Mouse (Mus musculus) kidney, adult 18-20 months (tissue): Measurements from ENCODE around the gene Mc1r.

ENCODE experiments used
- DNase-seq: peaks from one replicate; pipeline ENCODE4 v3.0.0; 2021

Mc1r gene

DNA sequence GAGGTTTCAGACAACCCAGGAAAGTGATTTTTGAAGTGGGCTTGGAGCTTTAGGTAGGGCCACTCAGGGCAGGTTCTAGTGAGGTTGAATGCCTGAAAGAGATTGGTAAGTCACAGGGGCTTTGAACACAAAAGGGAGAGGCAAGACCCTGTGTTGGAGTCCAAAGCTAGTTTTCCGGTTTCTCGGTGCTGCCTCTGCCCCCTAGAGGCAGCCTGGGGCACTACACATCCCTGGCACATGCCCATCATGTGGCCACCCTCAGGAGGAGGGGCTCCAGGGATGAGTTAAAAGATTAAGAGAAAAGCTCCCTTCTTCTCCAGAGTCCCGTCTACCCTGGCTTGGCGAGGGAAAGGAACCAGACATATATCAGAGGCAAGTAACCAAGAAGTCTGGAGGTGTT lies at the start of gene Mc1r:
Mc1r (plus strand) TSS at position 322 of the 400 bp plus-strand sequence.
- peak; percentile 73 for DNase-seq

DNA sequence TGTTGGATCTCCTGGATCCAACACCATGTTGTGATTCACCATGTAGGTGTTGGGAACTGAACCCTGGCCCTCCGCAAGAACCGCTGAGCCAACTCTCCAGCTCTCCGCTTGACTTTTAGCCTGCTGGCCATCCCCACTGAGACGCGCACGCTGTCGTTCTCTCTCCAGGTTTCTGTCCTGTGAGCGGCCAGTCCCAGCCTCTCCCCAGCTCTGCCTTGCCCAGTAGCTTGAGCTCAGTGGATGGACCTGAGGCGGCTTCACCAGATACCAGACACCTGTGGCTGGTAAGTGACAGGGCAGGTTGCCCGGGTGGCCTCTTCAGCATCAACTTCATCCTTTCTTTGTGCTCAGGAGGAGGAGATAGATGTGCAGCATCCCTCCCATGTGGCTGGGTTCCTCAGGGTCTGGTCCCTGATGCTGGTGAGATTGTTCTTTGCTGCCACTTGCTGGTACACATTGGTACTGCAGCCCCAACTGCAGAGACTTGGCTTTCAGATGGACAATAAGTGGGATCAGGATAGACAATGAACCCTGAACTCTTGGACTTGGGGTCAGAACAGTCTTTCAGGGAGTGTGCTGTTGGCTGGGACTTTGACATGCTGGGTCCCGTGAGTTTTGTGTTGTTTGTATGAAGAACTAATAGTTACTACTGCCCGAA lies 45.7 kb upstream of the Mc1r start:
- DNase-seq: peak; percentile 88

DNA sequence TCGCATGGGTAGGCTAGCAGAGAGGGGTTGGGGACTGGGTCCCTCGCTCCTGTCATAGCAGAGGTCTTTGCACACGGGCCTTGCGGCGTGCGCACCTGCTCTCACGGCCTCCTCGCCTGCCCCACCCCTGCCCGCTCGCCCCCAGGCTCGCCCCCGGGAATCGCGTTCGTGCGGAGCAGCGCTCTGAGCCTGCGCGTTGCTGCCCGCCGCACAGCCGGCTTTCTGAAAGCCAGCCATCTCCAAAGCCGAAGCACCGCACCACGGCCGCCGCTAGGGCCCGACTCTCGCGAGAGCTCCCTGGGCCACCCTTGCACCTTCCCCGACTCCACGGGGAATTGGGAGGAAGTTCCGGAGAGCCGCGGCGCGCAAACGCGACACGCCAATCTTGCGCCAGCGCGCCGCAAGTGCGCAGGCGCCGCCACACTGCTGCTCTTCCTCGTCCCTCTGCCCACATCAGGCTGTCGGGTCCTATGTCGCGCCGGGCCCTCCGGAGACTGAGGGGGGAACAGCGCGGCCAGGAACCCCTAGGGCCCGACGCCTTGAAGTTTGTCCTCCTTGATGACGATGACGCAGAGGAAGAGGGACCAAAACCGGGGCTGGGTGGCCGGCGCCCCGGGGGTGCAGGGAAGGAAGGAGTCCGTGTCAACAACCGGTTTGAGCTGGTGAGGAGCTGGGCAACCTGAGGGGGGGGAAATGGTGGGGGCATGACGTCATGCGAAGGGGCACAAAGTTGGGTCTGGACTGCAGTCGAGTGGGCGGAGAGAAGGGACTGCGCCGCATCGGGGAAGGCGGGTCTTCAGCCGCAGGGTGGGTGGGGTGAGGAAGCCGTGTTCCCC lies 33.3 kb upstream of the Mc1r start, which contains the start of gene Tcf25:
Tcf25 (plus strand) TSS at position 351 of the 836 bp plus-strand sequence.
- DNase-seq: peak; percentile 94

DNA sequence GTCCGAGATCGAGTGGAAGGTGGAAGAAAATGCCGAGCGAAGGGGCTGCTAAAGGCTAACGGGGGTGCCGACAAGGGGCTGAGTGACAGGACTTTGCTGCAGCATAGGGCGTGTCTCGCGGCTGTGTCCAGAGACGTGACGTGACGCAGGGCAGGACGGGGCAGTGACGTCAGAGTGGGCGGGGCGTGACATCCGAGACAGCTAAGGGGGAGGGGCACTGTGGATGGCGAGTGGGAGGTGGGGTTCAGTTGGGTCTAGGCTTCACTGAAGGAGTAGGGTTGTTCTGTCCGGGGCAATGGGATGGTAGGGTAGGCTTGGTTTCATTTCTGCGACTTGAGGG lies 32.7 kb upstream of the Mc1r start:
- peak; percentile 95 for DNase-seq

DNA sequence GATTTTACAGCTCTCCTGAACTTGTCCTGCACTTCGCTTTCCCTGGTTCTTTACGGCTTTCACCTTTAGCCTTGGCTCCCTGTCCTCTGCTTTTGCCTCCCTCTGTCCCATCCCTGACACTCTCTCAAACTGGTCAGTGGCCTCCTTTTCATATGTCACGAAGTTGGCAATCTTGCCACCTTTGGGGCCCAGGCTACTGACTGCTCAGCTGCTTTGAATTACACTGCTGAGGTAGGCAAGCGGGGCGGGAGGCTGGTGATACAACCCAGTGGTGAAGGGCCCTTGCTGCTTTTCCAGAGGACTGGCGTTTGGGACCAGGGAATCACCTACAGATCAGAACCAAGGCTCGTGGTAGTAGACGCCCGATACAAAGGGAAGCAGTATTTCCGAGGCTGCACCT lies 31.2 kb upstream of the Mc1r start:
- no peak for DNase-seq

DNA sequence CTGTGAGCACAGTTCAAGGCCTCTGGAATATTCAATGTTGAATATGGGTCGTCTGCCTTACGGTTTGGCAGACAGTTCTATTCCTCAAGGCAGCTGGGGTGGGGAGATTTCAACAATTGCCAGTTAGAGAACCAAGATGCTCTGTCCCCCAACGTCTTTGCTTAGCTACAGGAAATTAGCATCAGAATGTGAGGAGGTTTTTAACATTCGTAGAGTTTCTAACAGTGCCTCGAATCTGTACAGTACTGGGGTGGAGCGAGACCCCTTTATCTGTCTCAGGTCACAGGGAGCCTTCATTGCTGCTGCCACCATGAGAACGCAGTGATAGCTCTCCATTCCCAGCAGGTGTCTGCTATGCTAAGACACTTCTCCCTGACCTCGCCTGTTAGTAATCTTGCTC lies 30.8 kb upstream of the Mc1r start:
- no peak for DNase-seq

DNA sequence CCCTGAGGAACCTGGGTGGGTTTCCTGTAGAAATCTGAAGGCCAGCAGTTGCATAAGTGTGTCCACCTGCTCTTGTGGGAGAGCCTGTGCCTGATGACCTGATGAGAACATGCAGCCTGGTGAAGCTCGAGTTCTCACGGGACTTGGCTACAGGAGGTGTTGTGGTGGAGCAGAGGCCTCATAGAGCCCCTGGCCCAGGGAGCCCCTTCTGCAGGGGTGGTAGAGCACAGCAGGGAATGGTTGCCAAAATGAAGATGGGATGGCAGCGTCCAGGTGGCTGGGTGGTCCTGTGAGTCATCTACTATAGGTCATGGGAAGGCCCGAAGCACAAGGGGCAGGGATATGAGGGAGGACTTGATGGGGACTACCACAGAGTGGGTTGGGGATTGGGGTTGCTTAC lies 25.2 kb upstream of the Mc1r start:
- no peak for DNase-seq

DNA sequence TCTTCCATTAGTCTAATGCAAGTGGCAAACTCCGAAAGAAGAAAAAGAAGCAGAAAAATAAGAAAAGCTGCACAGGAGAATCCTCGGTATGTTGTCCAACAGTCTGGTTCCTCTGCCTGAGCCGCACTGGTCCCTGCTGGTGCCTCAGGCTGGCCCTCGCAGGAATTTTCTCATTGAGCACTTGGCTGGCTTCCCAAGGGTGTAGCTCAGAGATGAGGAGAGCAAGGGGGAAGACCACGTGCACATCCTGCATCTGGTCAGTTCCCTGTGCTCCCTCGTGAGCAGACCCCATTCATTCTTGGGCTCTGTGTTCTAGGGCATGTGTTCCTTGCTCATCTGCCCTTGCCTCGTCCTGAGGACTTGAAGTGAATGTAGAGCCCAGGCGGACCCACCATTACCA lies 24.4 kb upstream of the Mc1r start:
- DNase-seq: no peak

DNA sequence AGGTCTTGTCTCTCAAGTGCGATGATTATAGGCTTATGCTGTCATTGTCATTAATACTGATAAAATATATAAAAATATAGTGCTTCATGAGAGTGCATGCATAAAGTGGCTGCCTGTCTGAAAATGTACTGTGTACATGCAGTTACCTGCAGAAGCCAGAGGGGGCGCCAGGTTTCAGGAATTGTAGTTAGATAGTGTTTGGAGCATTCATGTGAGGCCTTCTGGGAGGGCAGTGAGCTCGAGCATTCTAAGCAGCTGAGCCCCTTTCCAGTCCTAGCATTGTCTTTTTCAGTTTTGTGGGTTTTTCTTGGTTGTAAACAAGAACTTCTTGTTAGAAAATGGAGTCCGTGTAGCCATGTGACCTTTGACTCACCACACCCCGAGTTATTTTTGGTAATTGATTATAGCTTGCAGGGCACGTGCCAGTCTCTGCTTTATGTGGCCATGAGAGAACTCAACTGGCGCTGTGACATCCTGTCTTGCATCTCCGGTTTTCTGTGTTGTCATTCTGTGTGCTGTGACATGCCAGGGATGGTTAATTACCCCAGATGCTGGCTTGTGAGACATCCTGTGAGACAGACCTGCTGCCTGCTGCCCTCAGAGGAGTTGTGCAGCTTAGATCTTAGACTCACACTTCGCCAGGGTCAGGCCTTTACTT lies 21.9 kb upstream of the Mc1r start:
- peak; percentile 29 for DNase-seq

DNA sequence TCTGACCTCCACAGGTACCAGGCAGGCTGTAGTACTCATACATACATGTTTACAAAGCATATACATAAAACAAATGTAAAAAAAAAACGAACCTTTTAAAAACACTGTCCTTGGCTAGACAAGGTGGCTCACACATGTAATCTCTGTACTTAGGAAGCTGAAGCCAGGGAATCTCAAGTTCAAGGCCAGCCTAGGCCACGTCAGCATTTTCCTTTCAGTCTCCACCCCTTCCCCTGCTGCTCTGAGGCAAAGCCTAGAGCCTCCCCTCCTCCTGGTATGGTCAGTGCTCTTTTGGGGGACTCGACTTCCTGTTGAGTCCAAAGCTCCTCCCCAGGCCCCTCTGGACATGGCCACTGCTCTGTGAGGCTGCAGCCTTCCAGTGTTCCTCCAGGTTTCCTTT lies 19.9 kb upstream of the Mc1r start:
- DNase-seq: no peak

DNA sequence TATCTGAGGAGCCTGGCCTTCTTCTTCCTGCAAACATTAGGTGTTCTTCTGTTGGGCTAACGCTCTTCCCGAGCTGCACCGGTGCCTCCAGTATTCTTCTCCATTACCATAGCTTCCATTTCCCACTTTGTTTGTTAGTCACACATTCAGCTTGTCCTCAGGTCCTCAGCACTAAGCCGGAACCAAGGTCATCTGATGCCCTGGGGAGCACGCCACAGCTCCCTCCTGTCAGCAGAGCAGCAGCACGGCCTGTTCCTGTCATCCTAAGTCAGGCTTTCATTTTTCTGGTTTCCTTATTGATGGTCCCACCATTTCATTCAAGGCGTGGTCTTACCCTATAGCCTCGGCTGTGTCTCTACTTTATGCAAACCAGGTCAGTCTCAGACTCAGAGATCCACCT lies 19.1 kb upstream of the Mc1r start:
- no peak for DNase-seq

DNA sequence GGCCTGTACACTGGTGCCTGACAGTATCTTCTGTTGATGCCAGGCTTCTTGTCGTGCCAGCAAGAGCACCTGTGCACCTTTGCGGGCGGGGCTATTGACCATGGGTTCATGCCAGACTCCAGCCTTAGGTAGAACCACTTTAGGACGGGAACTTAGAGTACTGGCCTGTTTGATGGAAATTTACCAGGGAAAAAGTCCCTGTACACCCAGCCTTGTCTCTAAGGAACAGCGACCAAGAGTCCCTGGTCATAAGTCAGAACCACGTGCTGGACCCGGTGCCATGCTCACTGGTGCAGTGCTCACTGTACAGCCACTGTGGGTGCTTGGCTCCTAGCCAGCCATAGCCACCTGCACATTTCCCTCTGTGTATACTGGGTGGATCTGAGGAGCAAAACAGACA lies 17.9 kb upstream of the Mc1r start:
- DNase-seq: peak; percentile 65

DNA sequence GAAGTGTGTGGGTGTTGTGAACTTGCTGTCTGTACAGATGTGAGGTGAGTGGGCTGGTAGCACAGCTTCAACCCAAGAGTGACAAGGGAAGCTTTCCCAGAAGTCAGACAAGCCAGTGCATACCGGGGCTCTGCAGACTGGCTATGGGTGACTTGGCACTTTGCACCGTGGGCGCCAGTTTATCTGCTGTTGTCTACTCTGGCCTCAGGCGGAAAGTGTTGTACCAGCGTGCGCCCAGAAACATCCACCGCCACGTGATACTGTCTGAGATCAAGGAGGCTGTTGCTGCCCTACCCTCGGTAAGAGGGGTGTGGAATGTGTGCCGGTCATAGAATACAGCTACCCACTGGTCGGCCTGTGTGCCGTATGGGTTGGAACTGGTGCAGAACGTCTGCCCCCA lies 8.6 kb upstream of the Mc1r start:
- no peak for DNase-seq

DNA sequence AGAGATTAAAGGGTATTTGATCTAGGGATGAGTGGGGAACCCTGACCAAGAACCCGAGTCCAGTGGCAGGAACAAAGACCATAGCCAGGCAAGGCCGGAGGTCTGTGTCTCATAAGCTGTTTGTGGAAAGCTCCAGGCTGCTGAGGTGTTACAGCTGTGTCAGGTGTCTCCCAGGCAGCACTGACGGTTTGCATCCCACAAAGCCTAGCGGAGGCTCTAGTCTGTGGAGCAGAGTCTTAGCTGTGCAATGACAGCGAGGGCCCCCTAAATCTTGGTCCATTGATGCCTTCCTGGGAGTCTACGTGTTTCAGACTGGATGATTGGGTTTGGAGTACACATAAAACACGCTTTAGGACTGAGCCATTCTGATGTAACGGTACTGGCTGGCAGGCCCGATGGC lies 5.0 kb upstream of the Mc1r start:
- no peak for DNase-seq

DNA sequence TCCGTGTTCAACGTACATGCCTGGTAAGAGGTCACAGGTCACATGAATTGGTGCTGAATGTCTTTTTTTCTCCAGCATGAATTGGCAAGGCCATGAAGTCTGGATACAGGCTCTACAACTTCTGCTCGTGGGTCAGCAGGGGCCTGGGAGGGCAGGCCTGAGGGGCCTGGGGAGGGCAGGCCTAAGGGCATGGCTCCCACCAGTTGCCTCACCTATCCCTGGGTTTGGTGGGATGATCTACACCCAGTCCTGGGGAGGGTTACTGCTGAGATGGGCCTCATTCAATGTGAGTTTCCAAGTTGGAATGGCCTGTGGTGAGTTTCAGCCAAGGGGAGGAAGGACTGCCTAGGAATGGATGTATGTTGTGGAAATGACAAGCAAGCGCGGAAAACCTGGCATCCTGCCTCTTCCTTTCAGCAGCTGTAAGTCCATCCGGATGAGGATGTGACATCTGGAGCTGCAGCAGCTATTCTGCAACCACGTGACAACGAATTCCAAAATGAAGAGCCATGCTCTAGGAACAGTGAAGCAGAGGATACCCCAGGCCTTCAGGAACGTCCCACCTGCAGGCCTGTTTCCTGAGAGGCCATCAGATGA lies 4.1 kb upstream of the Mc1r start:
- no peak for DNase-seq

DNA sequence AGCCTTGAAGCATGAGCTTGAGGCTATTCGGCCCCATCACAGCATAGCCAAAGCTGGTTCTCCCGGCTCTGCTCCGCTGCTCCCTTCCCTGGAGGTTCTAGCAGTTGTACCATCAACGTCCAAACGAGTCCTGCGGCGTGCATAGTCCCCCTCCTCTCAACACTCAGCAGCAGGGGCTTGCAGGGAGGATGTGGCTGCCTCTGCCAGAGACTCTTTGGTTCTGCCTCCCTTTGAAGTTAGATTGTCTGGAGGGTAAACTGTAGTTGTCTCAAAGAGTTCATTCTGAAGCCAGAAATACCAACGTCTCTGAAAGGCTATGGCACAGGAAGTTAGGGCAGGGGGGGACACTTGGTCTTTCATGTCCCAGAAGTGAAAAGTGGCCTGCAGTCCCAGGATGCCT lies 2.4 kb upstream of the Mc1r start:
- DNase-seq: no peak

DNA sequence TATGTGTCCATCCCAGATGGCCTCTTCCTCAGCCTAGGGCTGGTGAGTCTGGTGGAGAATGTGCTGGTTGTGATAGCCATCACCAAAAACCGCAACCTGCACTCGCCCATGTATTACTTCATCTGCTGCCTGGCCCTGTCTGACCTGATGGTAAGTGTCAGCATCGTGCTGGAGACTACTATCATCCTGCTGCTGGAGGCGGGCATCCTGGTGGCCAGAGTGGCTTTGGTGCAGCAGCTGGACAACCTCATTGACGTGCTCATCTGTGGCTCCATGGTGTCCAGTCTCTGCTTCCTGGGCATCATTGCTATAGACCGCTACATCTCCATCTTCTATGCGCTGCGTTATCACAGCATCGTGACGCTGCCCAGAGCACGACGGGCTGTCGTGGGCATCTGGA lies 705 bp downstream of the Mc1r start:
- DNase-seq: no peak

DNA sequence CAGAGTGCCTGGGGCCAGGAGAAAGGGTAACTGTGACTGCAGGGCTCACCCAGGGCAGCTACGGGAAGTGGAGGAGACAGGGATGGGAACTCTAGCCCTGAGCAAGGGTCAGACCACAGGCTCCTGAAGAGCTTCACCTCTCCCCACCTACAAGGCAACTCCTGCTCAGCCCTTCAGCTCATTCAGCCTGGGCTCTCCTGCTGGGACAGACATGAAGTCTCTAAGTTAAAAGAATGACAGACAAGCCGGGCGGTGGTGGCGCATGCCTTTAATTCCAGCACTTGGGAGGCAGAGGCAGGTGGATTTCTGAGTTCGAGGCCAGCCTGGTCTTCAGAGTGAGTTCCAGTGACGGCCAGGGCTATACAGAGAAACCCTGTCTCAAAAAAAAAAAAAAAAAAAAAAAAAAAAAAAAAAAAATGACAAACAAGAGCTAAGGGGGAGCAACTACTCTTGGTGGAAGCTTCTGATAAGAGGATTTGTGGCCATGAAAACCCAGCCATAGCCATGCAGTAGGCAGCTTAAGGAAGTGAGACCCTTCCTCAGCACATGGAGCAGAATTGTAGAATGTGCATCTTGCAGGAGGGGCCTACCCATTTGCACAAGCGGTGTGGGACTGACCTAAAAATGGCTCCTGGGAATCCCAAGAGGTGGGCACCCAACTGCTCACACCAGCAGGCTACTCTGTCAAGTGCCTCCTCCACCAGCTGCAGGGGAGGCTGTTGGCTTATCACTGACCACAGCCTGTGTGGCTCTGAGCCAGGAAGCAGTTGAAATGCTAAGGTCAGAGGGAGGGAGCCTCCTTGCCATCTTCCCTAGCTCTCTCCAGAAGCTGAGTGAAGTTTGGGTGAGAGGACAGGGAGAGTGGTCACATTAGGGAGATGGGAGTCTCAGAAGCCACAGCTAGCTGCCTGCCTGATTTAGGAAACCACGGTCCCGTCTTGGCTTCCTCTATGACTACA lies 2.0 kb downstream of the Mc1r start:
- no peak for DNase-seq

DNA sequence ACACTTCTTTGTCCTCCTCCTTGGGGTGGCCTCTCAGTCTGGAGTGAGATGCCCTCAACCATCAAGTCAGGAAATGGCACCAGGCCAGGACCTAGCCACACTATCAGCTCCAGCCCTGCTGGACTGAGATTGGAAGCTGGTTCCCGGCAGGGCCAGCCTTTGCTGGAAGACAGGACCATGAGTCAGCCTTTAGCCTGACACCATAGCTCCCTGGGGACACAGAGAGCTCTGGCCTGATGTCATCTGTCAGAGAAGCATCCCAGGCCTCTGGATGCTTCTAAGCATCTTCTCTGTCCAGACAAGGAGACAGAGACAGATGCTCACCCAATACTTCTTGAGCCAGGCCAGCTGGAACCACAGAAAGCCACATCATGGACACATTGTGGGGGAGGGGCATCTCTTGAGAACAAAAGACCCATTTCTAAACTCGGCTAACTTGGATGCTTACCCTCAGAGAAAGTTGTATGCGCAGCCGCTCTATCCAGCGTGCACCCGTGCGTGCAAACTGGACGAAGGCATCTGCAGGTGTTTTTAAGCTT lies 3.2 kb downstream of the Mc1r start:
- DNase-seq: no peak

DNA sequence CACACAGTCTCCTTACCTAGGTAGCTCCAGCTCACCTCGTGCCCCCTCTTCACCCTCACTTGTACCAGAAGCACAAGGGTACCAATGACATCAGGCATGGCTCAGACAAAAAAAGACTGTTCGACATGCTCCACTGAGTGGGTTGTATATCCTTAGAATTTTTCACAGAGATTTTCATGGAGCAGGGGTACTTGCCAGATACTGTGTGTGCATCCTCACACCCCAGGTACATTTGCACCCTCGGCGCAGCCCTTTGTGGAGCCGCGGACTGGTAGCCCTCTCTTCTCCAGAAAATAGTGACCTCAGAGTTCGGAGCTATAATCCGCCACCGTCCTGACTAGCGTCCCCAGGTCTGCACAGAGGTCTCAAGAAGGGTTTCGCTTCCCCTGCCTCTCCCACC lies 3.9 kb downstream of the Mc1r start:
- DNase-seq: no peak

DNA sequence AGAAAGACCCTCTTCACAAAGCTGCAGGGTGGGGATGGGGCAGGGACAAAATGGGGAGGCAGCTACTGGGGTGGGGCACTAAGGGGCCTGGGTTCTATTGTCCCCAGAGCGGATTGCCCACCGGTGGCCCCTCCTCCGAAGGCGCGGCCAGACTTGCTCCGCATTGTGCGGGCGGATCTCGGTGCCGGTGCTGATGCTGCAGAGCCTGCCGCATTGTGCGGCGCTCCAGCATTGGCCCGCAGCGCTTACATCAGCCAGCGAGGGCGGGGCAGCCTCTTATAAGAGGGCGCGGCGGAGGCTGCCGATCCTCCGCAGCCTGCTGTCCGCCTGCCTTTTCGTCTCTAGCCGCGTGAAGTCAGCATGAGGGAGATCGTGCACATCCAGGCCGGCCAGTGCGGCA lies 4.3 kb downstream of the Mc1r start, which contains the start of gene Tubb3:
Tubb3 (plus strand) TSS at position 179 of the 400 bp plus-strand sequence.
- peak; percentile 38 for DNase-seq

DNA sequence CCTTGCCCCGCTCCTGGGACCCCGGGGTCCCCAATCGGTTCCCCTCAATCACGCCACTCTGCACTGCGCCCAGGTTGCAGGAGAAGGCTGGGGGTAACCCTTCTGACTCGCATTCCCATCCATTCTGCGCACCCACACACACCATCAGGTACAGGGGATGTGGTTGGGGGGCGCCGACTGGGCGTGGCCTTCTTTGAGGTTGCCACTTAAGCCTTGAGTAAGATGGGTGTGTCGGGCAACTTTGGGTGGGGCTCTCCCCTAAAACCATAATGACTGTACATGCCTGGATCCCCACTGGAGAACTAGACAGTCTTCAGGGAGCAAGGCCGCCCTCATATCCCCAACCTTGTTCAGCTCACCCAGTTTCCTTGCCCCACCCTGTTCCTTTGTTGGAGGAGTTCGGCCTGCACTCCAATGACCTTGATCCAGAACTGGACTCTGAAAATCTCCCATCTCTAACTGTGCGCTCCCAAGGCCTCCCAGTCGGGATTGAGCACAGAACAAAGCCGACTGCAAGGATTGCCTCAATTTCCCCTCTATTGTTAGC lies 4.9 kb downstream of the Mc1r start:
- no peak for DNase-seq
